Mouse (Mus musculus) forebrain, postnatal 0 days (tissue): ENCODE results near the gene Myrf. TPM values are rescaled to one million over a fixed set of nuclear protein-coding genes. Genes with fewer than 3 reads are reported as not detected.

Experiments
- ATAC-seq: fragments of 200-750 bp; cut with Nextera tagmentation; 2 replicates; pipeline ENCODE4 v1.8.0; 2017; ENCODE audit warnings: mild to moderate bottlenecking, moderate library complexity
- DNase-seq: peaks from one replicate; pipeline ENCODE4 v3.0.0-alpha.2; 2015
- H3K27ac ChIP-seq: fragments of 300-500 bp; sonication (generic); 2 replicates; pipeline ENCODE4 v1.5.1; 2014; ENCODE audit warnings: low read depth, mild to moderate bottlenecking, antibody characterized with exemption, low read length, moderate library complexity, mixed read lengths
- H3K27me3 ChIP-seq: fragments of 300-500 bp; sonication (generic); 2 replicates; pipeline ENCODE4 v1.6.1; 2014; ENCODE audit warnings: mild to moderate bottlenecking, low read length, mixed read lengths; ENCODE audit not compliant: insufficient read depth
- H3K36me3 ChIP-seq: fragments of 300-500 bp; sonication (generic); 2 replicates; pipeline ENCODE4 v1.6.1; 2014; ENCODE audit warnings: mild to moderate bottlenecking, moderate library complexity; ENCODE audit not compliant: insufficient read depth
- H3K4me1 ChIP-seq: fragments of 300-500 bp; sonication (generic); 2 replicates; pipeline ENCODE4 v1.6.1; 2014; ENCODE audit warnings: antibody characterized with exemption; ENCODE audit not compliant: insufficient read depth
- H3K4me2 ChIP-seq: fragments of 300-500 bp; sonication (generic); 2 replicates; pipeline ENCODE4 v1.6.1; 2014; ENCODE audit warnings: low read depth, mild to moderate bottlenecking, moderate library complexity
- H3K4me3 ChIP-seq: fragments of 300-500 bp; sonication (generic); 2 replicates; pipeline ENCODE4 v1.5.1; 2014; ENCODE audit warnings: low read depth, low read length, mixed read lengths
- H3K9ac ChIP-seq: fragments of 300-500 bp; sonication (generic); 2 replicates; pipeline ENCODE4 v1.6.1; 2014; ENCODE audit warnings: mild to moderate bottlenecking
- H3K9me3 ChIP-seq: fragments of 300-500 bp; sonication (generic); 2 replicates; pipeline ENCODE4 v1.6.1; 2016; ENCODE audit warnings: low read length
- CTCF ChIP-seq: sonication (generic); IDR thresholded peaks from 2 replicates; pipeline ENCODE4 v1.5.1; 2016; ENCODE audit warnings: antibody characterized with exemption, control low read depth, low read depth
- WGBS: fragments of 180-500 bp; shearing (Covaris S2); extraction: QIAGEN DNeasy Blood & Tissue Kit; methylation state at CpG from one replicate; pipeline ENCODE4 v1.1.7; 2014; 5-methylcytosine and 5-hydroxymethylcytosine counted together
- polyA plus RNA-seq: library from polyadenylated mRNA; unstranded; fragments of >200 nt; fragmentation: Nextera tagmentation; extraction: Ambion mirVana; gene quantifications from 2 replicates; pipeline ENCODE4 v1.2.1, GENCODE M21; 2015
- total RNA-seq: library from RNA; depleted of rRNA; stranded (reverse); fragments of >200 nt; gene quantifications from 2 replicates; pipeline ENCODE4 v1.2.3, GENCODE M21; 2014

The Myrf gene
- total and polyA plus RNA-seq, 2 experiments from 2014 or later, result 0.47 to 0.81 TPM

GRCm38 (mm10) chr19:10197130-10197529 lies 43.4 kb downstream of the Myrf start:
- ATAC-seq (no peak), DNase-seq (no peak)
- Histone ChIP-seq H3K27ac (no peak overlapping the region), H3K36me3 (peaks cover 68% of the 10 kb centered on the region), H3K9me3 (no peaks in the 10 kb centered on the region), H3K4me3 (no peak overlapping the region), H3K27me3 (no peaks in the 10 kb centered on the region), H3K4me1 (no peaks in the 10 kb centered on the region), H3K9ac (no peak overlapping the region), H3K4me2 (no peak overlapping the region)
- 90% methylated on average over 4 of the region's 4 CpGs for WGBS
- no peak for TF ChIP-seq CTCF

- H3K27ac ChIP-seq, result no peak overlapping the region
- 54% methylated on average over 5 of the region's 5 CpGs for WGBS
- H3K36me3 ChIP-seq, result peaks cover 72% of the 10 kb centered on the region
- no peaks in the 10 kb centered on the region for H3K4me1 ChIP-seq
- DNase-seq (no peak), ATAC-seq (no peak)
- no peak overlapping the region for H3K9ac ChIP-seq
- TF ChIP-seq CTCF, result no peak
- no peaks in the 10 kb centered on the region for H3K9me3 ChIP-seq
- H3K4me3 ChIP-seq, result no peak overlapping the region
- H3K4me2 ChIP-seq, result no peak overlapping the region
- no peaks in the 10 kb centered on the region for H3K27me3 ChIP-seq
These were observed 45.3 kb downstream of the Myrf start for GRCm38 (mm10) chr19:10195252-10195651.

GRCm38 (mm10) chr19:10194337-10194736 lies 46.2 kb downstream of the Myrf start:
- no peaks in the 10 kb centered on the region for H3K9me3 ChIP-seq
- DNase-seq (no peak), ATAC-seq (no peak)
- 79% methylated on average over 11 of the region's 11 CpGs for WGBS
- peak; percentile 20; the same call in 1 of the 2 replicates for TF ChIP-seq CTCF
- no peaks in the 10 kb centered on the region for H3K4me1 ChIP-seq
- H3K36me3 ChIP-seq, result peaks cover 71% of the 10 kb centered on the region
- no peaks in the 10 kb centered on the region for H3K27me3 ChIP-seq
- no peak overlapping the region for H3K4me3 ChIP-seq
- no peak overlapping the region for H3K27ac ChIP-seq
- no peak overlapping the region for H3K9ac ChIP-seq
- H3K4me2 ChIP-seq, result no peak overlapping the region

GRCm38 (mm10) chr19:10191326-10191725 lies 49.2 kb downstream of the Myrf start:
- Histone ChIP-seq H3K4me3 (no peak overlapping the region), H3K4me1 (0 out of 2 replicates have a peak, but pooled peaks cover 3% of the 10 kb centered on the region), H3K27me3 (no peaks in the 10 kb centered on the region), H3K9me3 (no peaks in the 10 kb centered on the region), H3K4me2 (no peak overlapping the region), H3K27ac (no peak overlapping the region), H3K36me3 (peaks cover 81% of the 10 kb centered on the region), H3K9ac (no peak overlapping the region)
- 87% methylated on average over 7 of the region's 7 CpGs for WGBS
- ATAC-seq (no peak), DNase-seq (no peak)
- TF ChIP-seq CTCF, result no peak

GRCm38 (mm10) chr19:10190796-10191195 lies 49.8 kb downstream of the Myrf start:
- Histone ChIP-seq H3K9ac (no peak overlapping the region), H3K4me3 (no peak overlapping the region), H3K36me3 (peaks cover 81% of the 10 kb centered on the region), H3K4me2 (no peak overlapping the region), H3K4me1 (peaks cover 4% of the 10 kb centered on the region; the same call in 1 of the 2 replicates), H3K9me3 (no peaks in the 10 kb centered on the region), H3K27ac (no peak overlapping the region), H3K27me3 (no peaks in the 10 kb centered on the region)
- ATAC-seq (peak; percentile 34; the same call in 1 of the 2 replicates), DNase-seq (peak; percentile 86)
- TF ChIP-seq CTCF, result peak; percentile 87
- WGBS, result 38% methylated on average over 2 of the region's 2 CpGs

- DNase-seq, result no peak
- no peaks in the 10 kb centered on the region for H3K9me3 ChIP-seq
- 91% methylated on average over 8 of the region's 8 CpGs for WGBS
- no peak overlapping the region for H3K9ac ChIP-seq
- no peak for TF ChIP-seq CTCF
- H3K27ac ChIP-seq, result no peak overlapping the region
- H3K36me3 ChIP-seq, result peaks cover 76% of the 10 kb centered on the region
- H3K4me3 ChIP-seq, result no peak overlapping the region
- no peak for ATAC-seq
- peaks cover 7% of the 10 kb centered on the region; the same call in 1 of the 2 replicates for H3K4me1 ChIP-seq
- H3K4me2 ChIP-seq, result no peak overlapping the region
- H3K27me3 ChIP-seq, result no peaks in the 10 kb centered on the region
These were observed 50.6 kb downstream of the Myrf start for GRCm38 (mm10) chr19:10189940-10190339.

- no peak for TF ChIP-seq CTCF
- 91% methylated on average over 6 of the region's 6 CpGs for WGBS
- no peak overlapping the region for H3K9ac ChIP-seq
- no peaks in the 10 kb centered on the region for H3K27me3 ChIP-seq
- H3K27ac ChIP-seq, result 0 out of 2 replicates have a peak overlapping the region, but pooled peaks have one; percentile 15
- H3K4me3 ChIP-seq, result no peak overlapping the region
- peaks cover 13% of the 10 kb centered on the region; the same call in 1 of the 2 replicates for H3K4me1 ChIP-seq
- DNase-seq (no peak), ATAC-seq (no peak)
- peaks cover 66% of the 10 kb centered on the region for H3K36me3 ChIP-seq
- H3K4me2 ChIP-seq, result no peak overlapping the region
- H3K9me3 ChIP-seq, result no peaks in the 10 kb centered on the region
These were observed 51.5 kb downstream of the Myrf start for GRCm38 (mm10) chr19:10189022-10189421.
